22 mouse cellular contexts compared by ENCODE assay signal in genomic region chr4:88921280-88921679, GRCm38 (mm10). TPM values are rescaled to one million over a fixed set of nuclear protein-coding genes. Genes with fewer than 3 reads are reported as not detected.
A peak's percentile ranks its signal among the peaks of the same experiment; 100 is the strongest.
DNase-seq lines count a peak whose midpoint lies in the region; ATAC-seq and TF ChIP-seq lines count a peak whose summit lies in the region.
"Had no signal": no experiment of that assay in that cellular context is flagged by ENCODE, and none has a peak within 500 bp of the region (broad histone marks: within the 10 kb centered on the region; RNA-seq: fewer than 3 reads in every experiment).

No protein-coding gene starts in this region.

- WGBS in intestine, embryonic 15.5 days: 59% methylated on average over 5 of the region's 5 CpGs
- 34% methylated on average over 5 of the region's 5 CpGs for WGBS in intestine, postnatal 0 days
- WGBS in forebrain, embryonic 14.5 days: 94% methylated on average over 5 of the region's 5 CpGs

- DNase-seq in forebrain, embryonic 14.5 days (ENCODE audit: low spot score): no peak
- DNase-seq in retina, embryonic 14.5 days (ENCODE audit: low spot score): no peak
- no peak for DNase-seq in T-cell, adult 2 months (ENCODE audit: low spot score)
- DNase-seq: adrenal gland, adult 8-10 months; adrenal gland, postnatal 14 days; adrenal gland, postnatal 36 days; cerebellum, adult 11-12 months; cerebellum, adult 2 months; cerebellum, adult 9-10 months; cerebellum, postnatal 10 days; cerebellum, postnatal 25 days had no signal

- H3K27me3 ChIP-seq in intestine, embryonic 15.5 days (replicated peaks): no peaks in the 10 kb centered on the region
- no peaks in the 10 kb centered on the region for H3K27me3 ChIP-seq in intestine, postnatal 0 days (replicated peaks; ENCODE audit: control insufficient read depth, insufficient read depth, low read length)
- H3K27me3 ChIP-seq in forebrain, embryonic 14.5 days (replicated peaks; ENCODE audit: control insufficient read depth, insufficient read depth, low read length): no peaks in the 10 kb centered on the region
- H3K27me3 ChIP-seq: embryonic facial prominence, embryonic 12.5 days; forebrain, embryonic 13.5 days had no signal

- H3K4me1 ChIP-seq in intestine, embryonic 15.5 days (replicated peaks): no peaks in the 10 kb centered on the region
- H3K4me1 ChIP-seq in intestine, postnatal 0 days (replicated peaks; ENCODE audit: control insufficient read depth, insufficient read depth, low read length): no peaks in the 10 kb centered on the region; the same call in 1 of the 2 replicates
- no peaks in the 10 kb centered on the region for H3K4me1 ChIP-seq in forebrain, embryonic 14.5 days (ENCODE audit: control insufficient read depth, insufficient read depth, low read length)
- H3K4me1 ChIP-seq: embryonic facial prominence, embryonic 10.5 days; embryonic facial prominence, embryonic 12.5 days; forebrain, embryonic 13.5 days had no signal

- peak overlapping the region; percentile 59 for H3K27ac ChIP-seq in intestine, embryonic 15.5 days
- no peak overlapping the region for H3K27ac ChIP-seq in intestine, postnatal 0 days (ENCODE audit: low read depth, low read length)
- H3K27ac ChIP-seq in forebrain, embryonic 14.5 days (ENCODE audit: low read depth, low read length): no peak overlapping the region
- H3K27ac ChIP-seq: embryonic facial prominence, embryonic 10.5 days; embryonic facial prominence, embryonic 12.5 days; forebrain, embryonic 13.5 days had no signal

- no peak overlapping the region for H3K4me3 ChIP-seq in intestine, embryonic 15.5 days (replicated peaks)
- no peak overlapping the region for H3K4me3 ChIP-seq in intestine, postnatal 0 days (ENCODE audit: low read depth, low read length)
- no peak overlapping the region for H3K4me3 ChIP-seq in forebrain, embryonic 14.5 days (ENCODE audit: low read depth, low read length)
- H3K4me3 ChIP-seq: embryonic facial prominence, embryonic 10.5 days; embryonic facial prominence, embryonic 12.5 days; forebrain, embryonic 13.5 days had no signal

- TF ChIP-seq CTCF in intestine, postnatal 0 days (IDR thresholded peaks at IDR 0.05; ENCODE audit: low read depth): no peak

- H3K4me2 ChIP-seq in intestine, embryonic 15.5 days (replicated peaks): no peak overlapping the region
- H3K4me2 ChIP-seq in intestine, postnatal 0 days (replicated peaks; ENCODE audit: low read depth): no peak overlapping the region
- no peak overlapping the region for H3K4me2 ChIP-seq in forebrain, embryonic 14.5 days (ENCODE audit: low read length)
- H3K4me2 ChIP-seq: embryonic facial prominence, embryonic 12.5 days; forebrain, embryonic 13.5 days had no signal

- H3K9me3 ChIP-seq in intestine, embryonic 15.5 days: no peaks in the 10 kb centered on the region
- no peaks in the 10 kb centered on the region for H3K9me3 ChIP-seq in intestine, postnatal 0 days (ENCODE audit: control insufficient read depth)
- 0 out of 2 replicates have a peak, but pooled peaks cover 2% of the 10 kb centered on the region for H3K9me3 ChIP-seq in forebrain, embryonic 14.5 days (replicated peaks; ENCODE audit: control insufficient read depth, low read length)
- H3K9me3 ChIP-seq: embryonic facial prominence, embryonic 10.5 days; embryonic facial prominence, embryonic 12.5 days; forebrain, embryonic 13.5 days had no signal

- peak; percentile 59 for ATAC-seq in intestine, embryonic 15.5 days
- ATAC-seq in intestine, postnatal 0 days: peak; percentile 64
- no peak for ATAC-seq in forebrain, embryonic 14.5 days
- ATAC-seq: activated CD4-positive, CD25-positive, alpha-beta regulatory T cell, adult 4 months; forebrain, embryonic 13.5 days; forebrain, embryonic 16.5 days had no signal

- no peaks in the 10 kb centered on the region for H3K36me3 ChIP-seq in intestine, embryonic 15.5 days
- H3K36me3 ChIP-seq in intestine, postnatal 0 days (ENCODE audit: control insufficient read depth, insufficient read depth): no peaks in the 10 kb centered on the region
- H3K36me3 ChIP-seq in forebrain, embryonic 14.5 days (ENCODE audit: control insufficient read depth, insufficient read depth, low read length): no peaks in the 10 kb centered on the region
- H3K36me3 ChIP-seq: embryonic facial prominence, embryonic 10.5 days; embryonic facial prominence, embryonic 12.5 days had no signal

- no peak overlapping the region for H3K9ac ChIP-seq in intestine, embryonic 15.5 days
- H3K9ac ChIP-seq in intestine, postnatal 0 days (ENCODE audit: low read depth, low read length): no peak overlapping the region
- no peak overlapping the region for H3K9ac ChIP-seq in forebrain, embryonic 14.5 days (ENCODE audit: low read length)
- H3K9ac ChIP-seq: embryonic facial prominence, embryonic 12.5 days; forebrain, embryonic 13.5 days had no signal

RNA-seq across cellular contexts. Expression of gene Ifne, which starts 41.3 kb away (rescaled TPM):
- polyA plus RNA-seq in intestine, embryonic 15.5 days (2015; fragmentation: Nextera tagmentation; extraction: Ambion mirVana): not detected in 2 replicates
- not detected in 2 replicates for polyA plus RNA-seq in intestine, postnatal 0 days (2015; fragmentation: Nextera tagmentation; extraction: Ambion mirVana)
- polyA plus RNA-seq in forebrain, embryonic 14.5 days (2014; fragmentation: Nextera tagmentation; extraction: Ambion mirVana): not detected in 2 replicates
- polyA plus RNA-seq: activated CD4-positive, CD25-positive, alpha-beta regulatory T cell, adult 4 months; C2C12; cerebellum, adult 2 months; cortical plate, adult 2 months; embryonic facial prominence, embryonic 10.5 days; embryonic facial prominence, embryonic 12.5 days; embryonic facial prominence, embryonic 14.5 days; forebrain, embryonic 11.5 days; forebrain, embryonic 13.5 days; forebrain, embryonic 16.5 days had no signal
